14 mouse cellular contexts compared by ENCODE assay signal in the genomic region with DNA sequence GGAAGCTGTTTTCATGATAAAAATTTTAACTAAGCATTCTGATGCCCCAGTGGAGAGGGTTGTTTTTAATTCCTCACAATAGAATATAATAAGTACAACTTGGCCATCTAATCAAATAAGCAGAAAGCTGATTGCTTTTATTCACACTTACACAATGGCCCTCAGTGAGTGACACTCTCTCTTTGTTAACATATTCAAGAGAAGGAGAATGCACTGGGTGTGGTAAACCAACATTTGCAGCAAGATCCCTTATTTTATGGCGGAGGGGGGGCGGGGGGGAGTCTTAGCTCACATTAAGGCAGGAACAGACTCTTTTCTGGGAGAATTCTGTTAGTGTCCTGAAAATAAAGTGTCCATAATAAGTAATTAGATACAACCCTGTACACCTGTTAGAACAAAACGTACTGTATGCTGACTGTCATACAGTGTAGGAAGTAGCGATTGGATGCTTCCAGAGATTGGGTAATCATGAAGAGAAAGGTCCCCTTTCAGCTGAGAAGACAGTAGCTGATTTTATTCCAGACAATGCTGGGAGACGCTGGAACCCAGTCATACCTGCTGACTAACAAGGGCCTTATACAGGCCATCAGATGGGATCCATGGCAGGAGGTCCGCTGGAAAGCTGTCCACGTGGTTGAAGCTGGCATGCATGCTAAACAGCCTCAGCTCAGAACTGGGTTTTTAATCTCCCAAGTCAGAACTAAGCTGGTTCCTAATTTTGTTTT.
DNase-seq lines count a peak whose midpoint lies in the region; ATAC-seq lines count a peak whose summit lies in the region.
"Had no signal": no experiment of that assay in that cellular context is flagged by ENCODE, and none has a peak within 500 bp of the region (broad histone marks: within the 10 kb centered on the region; RNA-seq: fewer than 3 reads in every experiment).

No protein-coding gene starts in this region.

- H3K9ac ChIP-seq in midbrain, embryonic 11.5 days (ENCODE audit: low read length): no peak overlapping the region
- H3K9ac ChIP-seq in forebrain, embryonic 15.5 days (replicated peaks): no peak overlapping the region
- H3K9ac ChIP-seq in midbrain, embryonic 15.5 days: no peak overlapping the region
- H3K9ac ChIP-seq: limb, embryonic 13.5 days; lung, embryonic 14.5 days had no signal

- no peak for DNase-seq in midbrain, embryonic 11.5 days (ENCODE audit: low spot score, missing footprints)
- DNase-seq in midbrain, embryonic 10.5 days (ENCODE audit: low spot score): no peak
- peak; percentile 28 for DNase-seq in cerebellum, adult 9-10 months
- DNase-seq in urinary bladder, postnatal 36 days (ENCODE audit: low spot score in 2 of 2): no peak
- DNase-seq in heart, adult 9 months (ENCODE audit: low spot score in 2 of 2): no peak
- DNase-seq: heart, adult 11 months; heart, postnatal 14 days; kidney, adult 18-20 months had no signal

- peak; percentile 44; the same call in 1 of the 2 replicates for ATAC-seq in midbrain, embryonic 11.5 days (ENCODE audit: low FRiP score)
- ATAC-seq in forebrain, embryonic 15.5 days (replicated peaks): peak; percentile 79
- ATAC-seq in midbrain, embryonic 15.5 days (replicated peaks): peak; percentile 66
- ATAC-seq in megakaryocyte-erythroid progenitor cell, adult 5-6 weeks (replicated peaks; ENCODE audit: low FRiP score, low TSS enrichment, poor library complexity, severe bottlenecking): no peak

- H3K36me3 ChIP-seq in midbrain, embryonic 11.5 days (ENCODE audit: control insufficient read depth, insufficient read depth, low read length): no peaks in the 10 kb centered on the region
- no peaks in the 10 kb centered on the region for H3K36me3 ChIP-seq in midbrain, embryonic 10.5 days
- no peaks in the 10 kb centered on the region for H3K36me3 ChIP-seq in forebrain, embryonic 15.5 days
- H3K36me3 ChIP-seq in midbrain, embryonic 15.5 days (replicated peaks): no peaks in the 10 kb centered on the region
- H3K36me3 ChIP-seq: limb, embryonic 13.5 days had no signal

- WGBS in midbrain, embryonic 11.5 days: 53% methylated on average over 7 of the region's 7 CpGs
- 63% methylated on average over 7 of the region's 7 CpGs for WGBS in midbrain, embryonic 10.5 days
- 6% methylated on average over 7 of the region's 7 CpGs for WGBS in forebrain, embryonic 15.5 days
- WGBS in midbrain, embryonic 15.5 days: 42% methylated on average over 7 of the region's 7 CpGs

- H3K4me2 ChIP-seq in midbrain, embryonic 11.5 days: no peak overlapping the region
- H3K4me2 ChIP-seq in forebrain, embryonic 15.5 days (replicated peaks): peak overlapping the region; percentile 23
- no peak overlapping the region for H3K4me2 ChIP-seq in midbrain, embryonic 15.5 days
- H3K4me2 ChIP-seq: limb, embryonic 13.5 days; lung, embryonic 14.5 days had no signal

- no peaks in the 10 kb centered on the region for H3K9me3 ChIP-seq in midbrain, embryonic 11.5 days (ENCODE audit: control insufficient read depth, low read length)
- no peaks in the 10 kb centered on the region for H3K9me3 ChIP-seq in midbrain, embryonic 10.5 days (replicated peaks)
- H3K9me3 ChIP-seq in forebrain, embryonic 15.5 days: no peaks in the 10 kb centered on the region
- no peaks in the 10 kb centered on the region for H3K9me3 ChIP-seq in midbrain, embryonic 15.5 days
- H3K9me3 ChIP-seq: limb, embryonic 13.5 days had no signal

- peaks cover 6% of the 10 kb centered on the region for H3K4me1 ChIP-seq in midbrain, embryonic 11.5 days (ENCODE audit: control insufficient read depth, insufficient read depth, low read length)
- H3K4me1 ChIP-seq in midbrain, embryonic 10.5 days: peaks cover 20% of the 10 kb centered on the region
- H3K4me1 ChIP-seq in forebrain, embryonic 15.5 days: peaks cover 13% of the 10 kb centered on the region
- 0 out of 2 replicates have a peak, but pooled peaks cover 3% of the 10 kb centered on the region for H3K4me1 ChIP-seq in midbrain, embryonic 15.5 days
- H3K4me1 ChIP-seq: limb, embryonic 13.5 days; megakaryocyte, embryonic 14.5 days had no signal

- H3K4me3 ChIP-seq in midbrain, embryonic 11.5 days (ENCODE audit: low read depth, low read length): no peak overlapping the region
- no peak overlapping the region for H3K4me3 ChIP-seq in midbrain, embryonic 10.5 days
- H3K4me3 ChIP-seq in forebrain, embryonic 15.5 days: no peak overlapping the region
- no peak overlapping the region for H3K4me3 ChIP-seq in midbrain, embryonic 15.5 days
- H3K4me3 ChIP-seq: limb, embryonic 13.5 days; megakaryocyte, embryonic 14.5 days had no signal

- no peak overlapping the region for H3K27ac ChIP-seq in midbrain, embryonic 11.5 days (ENCODE audit: low read depth, low read length)
- no peak overlapping the region for H3K27ac ChIP-seq in midbrain, embryonic 10.5 days (replicated peaks)
- H3K27ac ChIP-seq in forebrain, embryonic 15.5 days (replicated peaks): peak overlapping the region; percentile 14; the same call in 1 of the 2 replicates
- H3K27ac ChIP-seq in midbrain, embryonic 15.5 days: no peak overlapping the region
- H3K27ac ChIP-seq: limb, embryonic 13.5 days had no signal

- H3K27me3 ChIP-seq in midbrain, embryonic 11.5 days (ENCODE audit: control insufficient read depth, insufficient read depth, low read length): no peaks in the 10 kb centered on the region
- no peaks in the 10 kb centered on the region for H3K27me3 ChIP-seq in midbrain, embryonic 10.5 days (ENCODE audit: low read depth, poor library complexity, severe bottlenecking)
- no peaks in the 10 kb centered on the region for H3K27me3 ChIP-seq in forebrain, embryonic 15.5 days
- no peaks in the 10 kb centered on the region for H3K27me3 ChIP-seq in midbrain, embryonic 15.5 days (replicated peaks)
- H3K27me3 ChIP-seq: limb, embryonic 13.5 days; megakaryocyte, embryonic 14.5 days had no signal
